Mouse (Mus musculus): Measurements from ENCODE around the gene Col1a1.

DNA sequence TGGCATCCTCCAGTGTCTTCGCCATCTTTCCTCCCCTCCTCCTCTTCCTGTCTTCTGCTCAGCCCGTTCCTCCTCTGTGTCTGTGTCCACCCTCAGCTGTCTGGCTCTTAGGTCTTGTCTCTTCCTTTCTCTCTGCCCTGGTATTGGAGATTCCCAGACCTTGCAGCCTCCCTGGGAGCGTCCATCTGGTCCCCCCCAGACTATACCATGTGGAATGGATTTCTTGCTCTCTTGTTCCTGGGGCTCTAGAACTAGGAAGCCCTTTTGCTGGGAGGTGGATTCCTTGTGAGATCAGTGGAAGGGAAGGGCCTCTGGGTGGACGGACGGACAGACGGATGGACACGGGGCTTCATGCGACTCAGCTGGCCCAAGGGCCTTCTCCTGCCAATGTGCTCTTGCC, 60.1 kb downstream of the Col1a1 start:
- TF ChIP-seq EP300 (IDR thresholded peaks at IDR 0.05; ENCODE audit: low read depth): no peak
- TF ChIP-seq CTCF (IDR thresholded peaks at IDR 0.05; ENCODE audit: low read depth): no peak
